Mouse (Mus musculus) urinary bladder, adult 2 months (tissue): Measurements from ENCODE around the gene Rnf130. TPM values are rescaled to one million over a fixed set of nuclear protein-coding genes. Genes with fewer than 3 reads are reported as not detected.
A peak's percentile ranks its signal among the peaks of the same experiment; 100 is the strongest.

Experiments used
- DNase-seq: peaks from one replicate; pipeline ENCODE4 v3.0.0; 2022; ENCODE audit warnings: low spot score
- polyA plus RNA-seq: library from polyadenylated mRNA; depleted of rRNA; stranded (reverse); fragments of >200 nt; gene quantifications from 2 replicates; pipeline ENCODE4 v1.2.3, GENCODE M21; 2012; rRNA removed

The Rnf130 gene
- 64.3 and 69.6 TPM in 2 replicates for polyA plus RNA-seq

DNA sequence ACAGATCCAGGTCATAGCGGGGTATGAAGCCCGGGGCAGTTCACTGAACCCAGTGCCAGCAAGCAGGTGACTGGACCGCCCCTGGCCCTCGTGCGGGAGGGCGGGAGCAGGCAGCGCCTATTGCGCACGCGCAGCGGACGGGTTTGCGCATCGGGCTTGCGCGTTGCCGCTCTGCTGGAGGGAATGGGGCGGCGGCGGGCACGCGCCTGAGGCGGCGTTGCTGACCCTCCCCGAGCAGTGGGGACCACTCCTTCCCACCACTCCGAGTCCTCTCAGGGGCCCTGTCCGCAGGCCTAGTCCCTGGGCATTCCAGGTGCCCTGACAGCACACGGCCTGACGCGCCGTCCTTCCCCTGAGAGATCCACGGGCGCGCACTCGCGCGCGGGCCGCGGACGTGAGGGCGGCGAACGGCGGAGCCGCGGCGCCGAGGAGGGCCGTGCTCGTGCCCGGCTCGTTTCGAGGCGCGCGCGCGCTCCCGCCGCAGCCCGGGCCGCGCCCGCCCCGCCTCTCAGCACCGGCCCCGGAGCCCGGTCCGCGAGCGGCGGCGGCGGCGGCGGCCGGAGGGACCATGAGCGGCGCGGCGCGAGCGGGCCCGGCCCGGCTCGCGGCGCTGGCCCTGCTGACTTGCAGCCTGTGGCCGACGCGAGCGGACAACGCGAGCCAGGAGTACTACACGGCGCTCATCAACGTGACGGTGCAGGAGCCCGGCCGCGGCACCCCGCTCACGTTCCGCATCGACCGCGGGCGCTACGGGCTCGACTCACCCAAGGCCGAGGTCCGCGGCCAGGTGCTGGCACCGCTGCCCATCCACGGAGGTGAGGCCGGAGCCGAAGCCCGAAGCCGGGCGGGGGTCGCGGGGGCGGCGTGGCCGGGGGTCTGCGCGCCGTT lies at the start of gene Rnf130:
Gene Rnf130 (plus strand): TSS at position 514 of the 888 bp plus-strand sequence.
- peak; percentile 97 for DNase-seq

DNA sequence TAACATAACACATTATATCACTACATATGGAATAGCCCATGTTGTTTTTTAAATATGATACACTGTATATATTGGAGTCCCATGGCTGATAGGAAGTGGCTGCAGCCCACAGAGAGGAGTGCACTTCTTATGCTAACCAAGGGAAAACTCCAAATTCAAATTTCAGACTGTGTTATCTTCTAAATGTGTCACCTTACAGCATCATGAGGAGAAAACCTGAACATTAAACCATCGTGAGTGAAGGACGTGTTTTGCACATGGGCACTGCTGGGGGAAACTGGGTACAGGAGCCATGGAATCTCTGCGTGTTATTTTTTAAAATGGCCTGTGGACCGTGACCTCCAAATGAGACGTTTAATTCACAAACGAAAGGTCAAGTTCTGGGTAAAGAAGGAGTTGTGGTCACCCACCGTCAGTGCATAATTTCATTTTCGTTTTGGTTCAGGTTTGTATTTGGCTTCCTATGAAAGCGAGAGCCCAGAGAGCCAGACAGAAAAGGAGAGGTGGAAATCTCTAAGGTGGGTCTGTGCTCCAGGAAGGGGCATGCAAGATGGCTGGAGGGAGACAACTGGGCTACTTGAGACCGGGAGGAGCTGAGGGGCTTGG lies 47.1 kb upstream of the Rnf130 start:
- DNase-seq = no peak

GRCm38 (mm10) chr11:49978935-49979334 lies 46.2 kb upstream of the Rnf130 start:
- DNase-seq = no peak

DNA sequence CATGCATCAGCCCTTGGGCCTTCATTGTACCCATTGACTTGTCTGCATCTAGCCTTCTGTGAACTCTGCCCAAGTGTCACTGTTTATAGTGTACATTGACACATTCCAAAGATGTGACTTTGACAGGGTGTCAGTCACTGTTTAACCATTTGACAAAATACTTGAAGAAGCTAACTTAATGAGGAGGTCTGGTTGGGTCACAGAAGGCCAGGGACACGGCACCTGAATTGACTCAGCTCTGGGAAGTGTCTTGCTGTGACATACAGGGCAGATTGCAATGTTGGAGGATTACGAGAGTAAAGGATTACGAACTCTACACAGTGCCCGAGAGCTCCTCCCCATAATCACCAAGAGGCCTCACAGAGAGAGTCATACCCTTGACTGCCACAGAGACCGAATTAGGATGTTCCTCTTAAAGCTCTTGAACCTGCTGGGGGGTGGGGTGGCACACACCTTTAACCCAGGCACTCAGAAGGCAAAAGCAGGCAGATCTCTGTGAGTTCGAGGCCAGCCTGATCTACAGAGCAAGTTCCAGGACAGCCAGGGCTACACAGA lies 44.4 kb upstream of the Rnf130 start:
- DNase-seq = no peak

GRCm38 (mm10) chr11:49981321-49981963 lies 43.7 kb upstream of the Rnf130 start:
- DNase-seq = no peak

GRCm38 (mm10) chr11:49982094-49982493 lies 43.1 kb upstream of the Rnf130 start:
- DNase-seq = no peak

DNA sequence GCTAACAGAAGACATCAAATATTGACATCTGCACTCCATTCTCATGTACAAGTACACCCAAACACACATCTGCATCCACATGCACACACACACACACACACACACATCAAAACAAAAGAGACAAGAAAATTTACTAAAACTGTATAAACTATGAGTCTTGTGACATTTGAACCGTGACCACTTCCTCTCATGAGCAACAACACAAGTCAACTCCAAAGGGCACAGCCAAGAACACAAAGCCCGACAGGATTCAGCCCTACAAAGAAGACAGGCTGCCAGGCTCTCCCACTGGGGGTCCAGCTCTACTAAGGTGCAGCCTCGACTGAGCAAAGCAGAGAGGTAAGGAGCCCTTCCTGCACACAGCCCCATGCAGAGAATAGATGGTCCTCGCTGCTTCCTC lies 42.3 kb upstream of the Rnf130 start:
- no peak for DNase-seq

DNA sequence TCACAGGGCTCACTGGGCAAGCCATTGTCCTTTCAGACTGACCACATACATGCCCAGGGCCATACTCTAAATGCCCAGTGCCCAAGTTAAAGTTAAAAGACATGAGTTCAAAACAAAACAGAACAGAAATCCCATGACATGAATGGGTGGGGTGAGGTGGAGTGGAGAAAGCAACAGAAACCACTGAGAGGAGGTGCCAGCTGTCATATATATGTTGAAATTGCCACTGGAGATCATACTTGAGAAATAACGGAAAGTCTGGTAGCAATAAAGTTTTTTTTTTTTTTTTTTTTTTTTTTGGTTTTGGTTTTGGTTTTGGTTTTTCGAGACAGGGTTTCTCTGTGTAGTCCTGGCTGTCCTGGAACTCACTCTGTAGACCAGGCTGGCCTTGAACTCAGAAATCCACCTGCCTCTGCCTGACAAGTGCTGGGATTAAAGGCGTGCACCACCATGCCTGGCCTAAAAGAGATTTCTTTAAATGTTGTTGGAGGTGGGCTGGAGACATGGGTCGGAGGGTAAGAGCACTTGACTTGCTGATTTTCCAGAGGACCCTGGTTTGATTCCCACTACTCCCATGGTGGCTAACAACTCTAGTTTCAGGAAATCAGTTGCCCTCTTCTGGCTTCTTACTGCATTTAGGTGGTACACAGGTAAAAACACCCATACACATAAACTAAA lies 41.1 kb upstream of the Rnf130 start:
- no peak for DNase-seq

DNA sequence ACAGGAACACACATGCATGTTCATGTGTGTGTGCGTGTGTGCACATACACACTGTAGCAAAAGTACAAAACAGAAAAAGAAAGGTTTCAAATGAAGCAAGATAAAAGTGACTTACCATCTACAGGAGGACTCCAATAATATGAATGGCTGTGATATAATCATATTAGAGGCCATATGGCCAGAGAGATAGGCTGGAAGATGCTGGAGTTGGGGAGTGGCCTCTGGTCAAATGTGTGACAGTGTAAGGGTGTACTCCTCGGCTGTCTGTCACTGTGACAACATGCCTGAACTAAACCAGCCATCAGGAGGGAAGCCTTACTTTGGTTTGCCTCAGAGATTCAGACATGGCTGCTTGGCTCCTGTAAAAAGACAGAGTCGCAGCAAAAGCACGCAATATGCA lies 40.1 kb upstream of the Rnf130 start:
- no peak for DNase-seq

GRCm38 (mm10) chr11:49986277-49987036 lies 38.7 kb upstream of the Rnf130 start:
- DNase-seq = no peak

GRCm38 (mm10) chr11:49994536-49994935 lies 30.6 kb upstream of the Rnf130 start:
- no peak for DNase-seq

GRCm38 (mm10) chr11:49996398-49996797 lies 28.7 kb upstream of the Rnf130 start:
- DNase-seq = no peak

DNA sequence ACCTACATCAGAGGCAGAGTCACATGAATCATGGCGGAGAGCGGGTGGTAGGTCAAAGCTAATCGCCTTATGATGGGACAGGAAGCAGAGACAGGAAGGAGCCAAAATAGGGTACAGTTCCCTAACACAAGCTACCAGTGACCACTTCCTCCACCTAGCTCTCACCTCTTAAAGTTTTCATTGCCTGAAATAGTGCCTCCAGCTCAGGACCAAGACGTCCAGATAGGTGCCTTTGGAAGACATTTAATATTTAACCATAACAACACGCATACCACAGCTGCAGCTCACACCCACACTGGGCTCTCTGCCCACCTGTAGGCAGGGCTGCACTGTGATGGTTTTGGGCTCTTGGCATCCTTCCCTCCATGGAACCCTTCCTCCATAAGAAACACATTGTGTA lies 27.8 kb upstream of the Rnf130 start:
- no peak for DNase-seq

DNA sequence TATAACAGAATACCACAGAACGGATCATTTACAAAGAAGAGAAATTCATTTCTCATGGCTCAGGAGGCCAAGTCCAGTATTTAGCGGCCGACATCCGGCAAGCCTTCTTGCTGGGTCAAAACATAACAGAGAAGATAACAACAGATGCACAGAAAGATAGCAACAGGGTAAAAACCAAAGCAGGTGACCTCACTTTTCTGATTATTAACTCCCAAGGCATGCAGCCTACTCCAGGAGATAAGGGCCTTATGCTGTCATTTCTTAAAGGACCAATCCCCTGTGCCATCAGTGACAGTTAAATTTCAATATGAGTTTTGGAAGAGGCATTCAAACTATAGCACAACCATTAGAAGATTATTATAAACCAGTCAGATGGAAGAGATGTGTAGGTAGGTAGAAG lies 22.3 kb upstream of the Rnf130 start:
- no peak for DNase-seq

DNA sequence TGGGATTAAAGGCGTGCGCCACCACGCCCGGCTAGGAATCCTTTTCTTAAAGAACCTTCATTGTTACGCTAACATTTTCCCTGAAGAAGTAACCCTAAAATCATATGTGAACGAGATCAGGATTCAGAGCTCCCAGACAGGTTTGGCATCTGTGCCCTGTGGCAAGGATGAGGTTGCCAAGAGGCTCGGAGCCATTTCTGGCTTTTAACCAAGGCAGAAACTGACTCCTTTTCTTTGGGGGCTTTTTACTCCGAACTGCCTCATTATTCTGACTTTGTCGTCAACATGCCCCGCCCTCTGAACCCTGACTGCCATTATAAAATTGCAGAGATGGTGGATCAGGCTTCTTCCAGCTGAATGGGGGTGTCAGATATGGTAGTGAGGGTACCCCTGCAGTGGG lies 17.4 kb upstream of the Rnf130 start:
- DNase-seq = no peak

DNA sequence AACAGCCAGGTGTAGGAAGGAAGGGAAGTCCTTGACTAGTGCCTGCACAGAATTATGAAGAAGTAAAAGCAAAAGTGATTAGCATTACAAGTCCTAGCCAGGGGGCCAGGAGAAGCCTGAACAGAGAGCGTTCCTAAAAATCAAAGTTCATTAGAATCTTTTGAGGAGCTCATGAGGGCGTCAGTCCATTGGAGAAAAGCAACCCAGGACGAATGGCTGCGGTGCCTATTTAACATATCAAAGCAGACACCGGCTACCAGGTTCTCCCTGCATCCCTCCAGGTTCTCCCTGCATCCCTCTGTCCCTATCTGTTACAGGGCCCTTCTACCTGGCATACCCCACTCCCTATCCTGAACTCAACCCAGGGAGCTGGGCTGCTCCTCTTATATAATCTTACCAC lies 16.9 kb upstream of the Rnf130 start:
- DNase-seq = no peak

DNA sequence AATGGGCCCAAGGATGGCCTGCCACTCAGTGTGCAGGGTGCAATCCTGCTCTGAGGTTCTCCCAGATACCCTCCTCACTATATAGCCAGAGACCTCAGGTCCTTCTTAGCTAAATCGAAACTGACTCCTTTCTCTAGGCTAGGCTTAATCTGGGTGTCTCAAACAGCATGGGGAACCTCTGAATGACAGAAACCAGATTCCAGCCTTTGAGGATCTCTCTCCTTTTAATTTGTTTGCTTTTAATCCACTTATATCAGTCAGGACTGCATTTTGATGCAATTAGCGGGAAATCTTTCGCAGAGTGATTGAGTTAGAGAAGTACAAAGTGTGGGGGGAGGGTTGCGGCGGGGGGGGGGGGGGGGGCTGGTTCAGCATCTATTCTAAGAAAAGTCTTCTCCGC lies 12.1 kb upstream of the Rnf130 start:
- DNase-seq = no peak

DNA sequence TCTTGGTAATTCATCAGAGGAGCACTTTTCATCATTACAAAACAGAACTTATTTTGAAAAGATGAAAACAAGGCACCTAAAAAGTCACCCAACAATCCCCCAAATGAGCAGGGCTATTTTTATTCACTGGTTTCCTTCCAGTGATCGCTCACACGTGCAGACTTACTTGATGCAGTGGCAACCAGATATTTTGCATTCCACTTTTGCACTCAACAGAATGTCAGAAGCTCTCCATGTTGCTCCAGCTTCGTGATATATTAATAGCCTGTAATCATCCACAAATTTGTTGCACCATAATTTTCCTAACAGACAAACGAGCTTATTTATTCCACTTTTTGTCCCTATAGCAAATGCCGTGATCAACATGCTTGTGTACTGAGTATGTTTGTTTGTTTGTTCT lies 8.6 kb upstream of the Rnf130 start:
- no peak for DNase-seq

GRCm38 (mm10) chr11:50017511-50017910 lies 7.6 kb upstream of the Rnf130 start:
- no peak for DNase-seq

DNA sequence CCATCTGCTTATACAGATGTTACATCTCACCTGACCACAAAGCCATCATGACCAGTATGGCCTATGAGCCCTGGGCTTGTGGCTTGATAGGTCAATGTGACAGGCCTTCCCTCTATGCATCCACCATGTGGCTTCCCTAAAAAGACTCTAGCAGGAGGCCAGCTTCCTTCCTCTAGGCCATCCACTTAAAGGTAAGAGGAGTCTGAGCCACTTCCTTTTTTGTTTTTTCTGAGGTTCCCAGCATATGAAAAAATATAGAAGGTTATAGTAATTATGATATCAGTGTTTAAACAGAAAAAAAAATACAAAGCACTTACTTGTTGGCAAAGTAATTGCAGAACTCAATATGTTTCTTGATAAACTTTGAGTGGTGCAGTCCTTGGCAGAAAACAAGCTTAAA lies 6.3 kb upstream of the Rnf130 start:
- no peak for DNase-seq

- DNase-seq = no peak
These were observed 3.1 kb upstream of the Rnf130 start for GRCm38 (mm10) chr11:50022085-50022484.
